Mouse (Mus musculus) lung, embryonic 15.5 days (tissue): Measurements from ENCODE around the gene Rela. TPM values are rescaled to one million over a fixed set of nuclear protein-coding genes. Genes with fewer than 3 reads are reported as not detected.

Experiments
- ATAC-seq: fragments of 200-750 bp; cut with Nextera tagmentation; 2 replicates; pipeline ENCODE4 v1.8.0; 2017; ENCODE audit warnings: moderate number of reproducible peaks, borderline replicate concordance; ENCODE audit not compliant: low FRiP score, low TSS enrichment; ENCODE audit errors: extremely low read depth
- H3K27ac ChIP-seq: fragments of 300-500 bp; sonication (generic); 2 replicates; pipeline ENCODE4 v1.5.1; 2015; ENCODE audit warnings: moderate library complexity, mild to moderate bottlenecking, inconsistent platforms
- H3K27me3 ChIP-seq: fragments of 300-500 bp; sonication (generic); 2 replicates; pipeline ENCODE4 v1.6.1; 2015; ENCODE audit warnings: inconsistent platforms
- H3K36me3 ChIP-seq: fragments of 300-500 bp; sonication (generic); 2 replicates; pipeline ENCODE4 v1.6.1; 2015; ENCODE audit warnings: inconsistent platforms
- H3K4me1 ChIP-seq: fragments of 300-500 bp; sonication (generic); 2 replicates; pipeline ENCODE4 v1.6.1; 2015; ENCODE audit warnings: inconsistent platforms
- H3K4me2 ChIP-seq: fragments of 300-500 bp; sonication (generic); 2 replicates; pipeline ENCODE4 v1.6.1; 2015; ENCODE audit warnings: inconsistent platforms, mild to moderate bottlenecking, moderate library complexity
- H3K4me3 ChIP-seq: fragments of 300-500 bp; sonication (generic); 2 replicates; pipeline ENCODE4 v1.5.1; 2015; ENCODE audit warnings: mild to moderate bottlenecking, inconsistent platforms
- H3K9ac ChIP-seq: fragments of 300-500 bp; sonication (generic); 2 replicates; pipeline ENCODE4 v1.6.1; 2015; ENCODE audit warnings: inconsistent platforms
- H3K9me3 ChIP-seq: fragments of 300-500 bp; sonication (generic); 2 replicates; pipeline ENCODE4 v1.6.1; 2016; ENCODE audit warnings: inconsistent platforms
- WGBS: fragments of 180-500 bp; shearing (Covaris S2); methylation state at CpG from one replicate; pipeline ENCODE4 v1.1.7; 2015; 5-methylcytosine and 5-hydroxymethylcytosine counted together
- microRNA-seq: library from miRNA; unstranded; fragments of <30 nt; microRNA quantifications from one replicate; pipeline ENCODE4, GENCODE M21; 2016
- polyA plus RNA-seq: library from polyadenylated mRNA; unstranded; fragments of >200 nt; fragmentation: Nextera tagmentation; extraction: Ambion mirVana; gene quantifications from 2 replicates; pipeline ENCODE4 v1.2.1, GENCODE M21; 2015

The Rela gene
- polyA plus RNA-seq, 1 experiment from 2014 or later: 52.7 TPM

DNA sequence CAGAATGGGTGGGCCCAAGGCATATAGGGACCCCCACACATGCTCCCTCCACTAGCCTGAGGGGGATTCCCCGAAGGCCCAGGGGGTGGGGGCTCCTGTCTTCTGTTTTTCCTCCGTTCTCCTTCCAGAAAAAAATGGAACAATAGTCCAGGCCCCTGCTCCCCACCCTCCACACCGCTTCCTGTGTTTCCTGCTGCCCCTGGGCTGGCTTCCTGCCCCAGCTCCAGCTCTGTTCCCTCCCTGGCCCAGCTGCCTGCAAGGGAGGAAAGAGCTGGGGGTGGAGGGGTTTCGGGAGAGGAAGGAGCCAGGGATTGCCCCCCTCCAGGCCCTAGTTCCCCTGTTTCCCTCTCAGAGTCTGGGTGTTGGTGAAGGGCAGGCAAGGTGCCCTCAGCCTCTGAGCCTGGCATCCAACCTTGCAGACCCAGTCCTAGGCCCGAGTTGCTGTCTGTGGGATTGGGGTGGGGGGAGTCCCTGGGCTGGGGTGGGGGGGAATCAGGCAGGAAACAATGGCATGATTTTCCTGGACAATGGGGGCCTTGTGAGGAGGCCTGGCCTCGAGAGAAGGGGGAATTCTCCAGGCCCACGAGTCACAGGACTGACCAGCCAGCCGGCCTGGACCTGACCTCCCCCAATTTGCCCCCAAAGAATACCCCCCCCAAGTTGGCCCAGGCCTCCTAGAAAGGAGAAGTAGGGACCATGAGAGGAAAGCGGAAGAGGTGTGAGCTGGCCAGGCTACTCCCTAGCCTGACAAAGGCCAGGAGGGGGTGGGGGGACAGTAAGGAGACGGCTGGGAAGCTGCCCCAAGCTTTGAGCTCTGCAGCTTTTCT lies 55.0 kb downstream of the Rela start:
- Histone ChIP-seq H3K9ac (peak overlapping the region; percentile 95), H3K27ac (peak overlapping the region; percentile 77), H3K4me3 (peak overlapping the region; percentile 87), H3K4me1 (peaks cover 52% of the 10 kb centered on the region), H3K4me2 (peak overlapping the region; percentile 92), H3K9me3 (no peaks in the 10 kb centered on the region), H3K36me3 (peaks cover 41% of the 10 kb centered on the region), H3K27me3 (no peaks in the 10 kb centered on the region)
- ATAC-seq: no peak
- 55% methylated on average over 10 of the region's 10 CpGs for WGBS

DNA sequence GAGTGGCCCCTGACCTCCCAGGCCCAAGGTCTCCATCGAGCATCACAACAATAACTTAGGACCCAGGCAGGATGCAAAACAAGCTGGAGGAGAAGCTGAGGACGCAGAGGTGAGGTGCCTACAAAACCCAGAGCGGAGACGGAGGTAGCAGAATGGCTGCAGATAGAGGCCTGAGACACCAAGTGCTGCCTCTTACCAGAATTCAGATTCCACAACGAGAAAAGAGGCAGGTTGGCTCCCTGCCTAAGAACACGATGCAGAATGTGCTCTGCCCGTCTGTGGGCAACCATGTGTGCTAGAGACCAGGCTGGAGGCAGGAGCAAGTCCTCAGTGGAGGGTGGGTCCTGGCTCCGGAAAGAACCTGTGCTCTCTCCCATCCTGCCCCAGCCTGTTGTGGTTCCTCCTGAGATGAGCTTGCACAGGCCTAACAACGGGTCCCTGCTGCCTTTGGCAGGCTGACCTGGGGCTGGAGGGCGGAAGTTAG lies 55.7 kb downstream of the Rela start:
- H3K36me3 ChIP-seq: peaks cover 48% of the 10 kb centered on the region
- H3K27ac ChIP-seq: peak overlapping the region; percentile 77
- H3K9me3 ChIP-seq: no peaks in the 10 kb centered on the region
- 50% methylated on average over 10 of the region's 10 CpGs for WGBS
- peak overlapping the region; percentile 87 for H3K4me3 ChIP-seq
- peaks cover 45% of the 10 kb centered on the region for H3K4me1 ChIP-seq
- no peak for ATAC-seq
- H3K27me3 ChIP-seq: no peaks in the 10 kb centered on the region
- peak overlapping the region; percentile 95; the same call in 1 of the 2 replicates for H3K9ac ChIP-seq
- peak overlapping the region; percentile 92 for H3K4me2 ChIP-seq

DNA sequence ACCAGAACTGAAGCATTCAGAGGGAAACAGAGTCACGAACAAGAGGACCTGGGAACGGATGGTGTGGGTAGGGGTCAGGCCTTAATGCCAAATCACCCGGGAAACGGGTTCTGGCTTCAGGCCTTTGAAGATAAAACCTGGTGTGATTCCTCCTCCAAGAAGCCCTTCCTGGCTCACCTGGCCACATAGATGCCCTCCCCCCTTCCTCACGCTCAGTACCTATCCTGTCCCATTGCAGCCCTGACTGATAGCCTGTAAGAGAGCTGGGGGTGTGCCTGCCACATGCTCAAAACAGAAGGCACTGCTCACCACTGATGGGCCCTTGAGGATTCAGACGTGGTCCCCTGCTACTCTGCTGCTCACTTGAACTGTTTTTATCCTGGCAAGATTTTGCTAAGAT lies 56.5 kb downstream of the Rela start:
- H3K27ac ChIP-seq: no peak overlapping the region
- 74% methylated on average over 6 of the region's 6 CpGs for WGBS
- H3K4me1 ChIP-seq: peaks cover 44% of the 10 kb centered on the region
- no peaks in the 10 kb centered on the region for H3K9me3 ChIP-seq
- H3K27me3 ChIP-seq: no peaks in the 10 kb centered on the region
- H3K9ac ChIP-seq: no peak overlapping the region
- H3K4me3 ChIP-seq: no peak overlapping the region
- H3K36me3 ChIP-seq: peaks cover 56% of the 10 kb centered on the region
- ATAC-seq: no peak
- H3K4me2 ChIP-seq: peak overlapping the region; percentile 92

DNA sequence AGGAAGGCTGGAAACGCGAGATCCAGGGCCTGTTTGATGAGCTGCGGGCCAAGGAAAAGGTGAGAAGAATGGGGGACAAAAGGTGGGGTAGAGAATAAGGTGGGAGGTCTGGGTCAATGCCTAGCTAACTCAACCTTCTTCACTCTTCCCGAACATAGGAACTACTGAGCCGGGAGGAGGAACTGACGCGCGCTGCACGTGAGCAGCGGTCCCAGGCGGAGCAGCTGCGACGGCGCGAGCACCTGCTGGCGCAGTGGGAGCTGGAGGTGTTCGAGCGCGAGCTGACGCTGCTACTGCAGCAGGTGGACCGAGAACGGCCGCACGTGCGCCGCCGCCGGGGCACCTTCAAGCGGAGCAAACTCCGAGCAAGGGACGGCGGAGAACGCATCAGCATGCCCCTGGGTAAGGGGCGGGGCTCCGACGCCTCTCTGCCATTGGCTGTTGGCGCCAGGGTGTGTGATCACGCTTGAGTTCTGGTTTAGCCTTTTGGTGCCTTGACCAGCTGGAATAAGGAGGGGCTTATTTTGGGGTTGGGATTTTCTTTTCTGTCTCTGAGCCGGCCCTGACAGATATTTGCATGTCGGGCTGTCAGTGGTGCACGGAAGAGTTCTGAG lies 58.7 kb downstream of the Rela start:
- 32% methylated on average over 41 of the region's 41 CpGs for WGBS
- Histone ChIP-seq H3K9me3 (no peaks in the 10 kb centered on the region), H3K27me3 (no peaks in the 10 kb centered on the region), H3K27ac (no peak overlapping the region), H3K4me1 (peaks cover 35% of the 10 kb centered on the region), H3K4me2 (no peak overlapping the region), H3K4me3 (no peak overlapping the region), H3K36me3 (peaks cover 77% of the 10 kb centered on the region), H3K9ac (no peak overlapping the region)
- ATAC-seq: no peak

Small RNA genes within 50 kb of the gene (microRNA-seq; reads per million reads assigned to microRNA genes)
- not detected for gene Mir6987

Other genes starting within 250 kb of the Rela start
- 67.1 and 81.7 TPM in 2 replicates for gene Sart1, start 248.8 kb upstream of the Rela start, polyA plus RNA-seq
- gene Tsga10ip, start 235.0 kb upstream of the Rela start, polyA plus RNA-seq: 0.59 and 0.79 TPM in 2 replicates
- gene Drap1, start 212.5 kb upstream of the Rela start, polyA plus RNA-seq: 243 and 268 TPM in 2 replicates
- 56.5 and 58.6 TPM in 2 replicates for gene AI837181, start 212.3 kb upstream of the Rela start, polyA plus RNA-seq
- not detected in 2 replicates for gene Fosl1, start 189.9 kb upstream of the Rela start, polyA plus RNA-seq
- 12.1 and 12.4 TPM in 2 replicates for gene Ccdc85b, start 179.6 kb upstream of the Rela start, polyA plus RNA-seq
- 101 and 117 TPM in 2 replicates for gene Fibp, start 176.9 kb upstream of the Rela start, polyA plus RNA-seq
- gene Ctsw, start 169.0 kb upstream of the Rela start, polyA plus RNA-seq: 1.9 and 3.3 TPM in 2 replicates
- gene Efemp2, start 163.5 kb upstream of the Rela start, polyA plus RNA-seq: 198 and 208 TPM in 2 replicates
- 40.2 and 43.9 TPM in 2 replicates for gene Mus81, start 149.1 kb upstream of the Rela start, polyA plus RNA-seq
- gene Cfl1, start 147.0 kb upstream of the Rela start, polyA plus RNA-seq: 2,855 and 2,978 TPM in 2 replicates
- 0.20 TPM in 1 of 2 replicates, not detected in the other for gene 1700020D05Rik, start 133.7 kb upstream of the Rela start, polyA plus RNA-seq
- gene Snx32, start 126.9 kb upstream of the Rela start, polyA plus RNA-seq: 5.8 and 7.4 TPM in 2 replicates
- gene Ovol1, start 76.8 kb upstream of the Rela start, polyA plus RNA-seq: 2.1 and 2.2 TPM in 2 replicates
- gene Ap5b1, start 69.5 kb upstream of the Rela start, polyA plus RNA-seq: 5.7 and 5.9 TPM in 2 replicates
- gene Rnaseh2c, start 35.6 kb upstream of the Rela start, polyA plus RNA-seq: 143 and 153 TPM in 2 replicates
- gene Kat5, start 27.2 kb upstream of the Rela start, polyA plus RNA-seq: 51.9 and 54.4 TPM in 2 replicates
- 44.7 and 48.0 TPM in 2 replicates for gene Sipa1, start 26.2 kb downstream of the Rela start, polyA plus RNA-seq
- gene Map3k11, start 51.3 kb downstream of the Rela start, polyA plus RNA-seq: 44.1 and 45.2 TPM in 2 replicates
- 18.2 and 20.9 TPM in 2 replicates for gene Pcnx3, start 51.4 kb downstream of the Rela start, polyA plus RNA-seq
- 0.69 TPM in 1 of 2 replicates, not detected in the other for gene Kcnk7, start 66.9 kb downstream of the Rela start, polyA plus RNA-seq
- 23.6 and 24.5 TPM in 2 replicates for gene Ehbp1l1, start 88.8 kb downstream of the Rela start, polyA plus RNA-seq
- gene Fam89b, start 92.2 kb downstream of the Rela start, polyA plus RNA-seq: 105 and 108 TPM in 2 replicates
- 47.2 and 54.9 TPM in 2 replicates for gene Ltbp3, start 103.4 kb downstream of the Rela start, polyA plus RNA-seq
- gene Scyl1, start 133.9 kb downstream of the Rela start, polyA plus RNA-seq: 76.1 and 83.6 TPM in 2 replicates
- gene Frmd8, start 237.8 kb downstream of the Rela start, polyA plus RNA-seq: 50.7 and 53.0 TPM in 2 replicates
- gene Slc25a45, start 240.3 kb downstream of the Rela start, polyA plus RNA-seq: 4.2 and 5.6 TPM in 2 replicates